Mouse (Mus musculus) 3T3-L1 (cell line): ENCODE results near the gene Otx1.

Source experiments
- DNase-seq: peaks from one replicate; pipeline ENCODE4 v3.0.0-alpha.2; 2015; ENCODE audit warnings: low read depth, low spot score

The Otx1 gene

GRCm38 (mm10) chr11:21950094-21950493 is 52.6 kb downstream of the Otx1 start:
- DNase-seq = no peak
